Mouse (Mus musculus) spleen, postnatal 36 days (tissue): ENCODE results near the gene Thbd.
A peak's percentile ranks its signal among the peaks of the same experiment; 100 is the strongest.

Experiments
- DNase-seq, 2 experiments: peaks; one replicate each; pipeline ENCODE4 v3.0.0; 2022; ENCODE audit warnings: low spot score in 2 of 2, mixed read lengths in 1 of 2

Thbd gene

DNA sequence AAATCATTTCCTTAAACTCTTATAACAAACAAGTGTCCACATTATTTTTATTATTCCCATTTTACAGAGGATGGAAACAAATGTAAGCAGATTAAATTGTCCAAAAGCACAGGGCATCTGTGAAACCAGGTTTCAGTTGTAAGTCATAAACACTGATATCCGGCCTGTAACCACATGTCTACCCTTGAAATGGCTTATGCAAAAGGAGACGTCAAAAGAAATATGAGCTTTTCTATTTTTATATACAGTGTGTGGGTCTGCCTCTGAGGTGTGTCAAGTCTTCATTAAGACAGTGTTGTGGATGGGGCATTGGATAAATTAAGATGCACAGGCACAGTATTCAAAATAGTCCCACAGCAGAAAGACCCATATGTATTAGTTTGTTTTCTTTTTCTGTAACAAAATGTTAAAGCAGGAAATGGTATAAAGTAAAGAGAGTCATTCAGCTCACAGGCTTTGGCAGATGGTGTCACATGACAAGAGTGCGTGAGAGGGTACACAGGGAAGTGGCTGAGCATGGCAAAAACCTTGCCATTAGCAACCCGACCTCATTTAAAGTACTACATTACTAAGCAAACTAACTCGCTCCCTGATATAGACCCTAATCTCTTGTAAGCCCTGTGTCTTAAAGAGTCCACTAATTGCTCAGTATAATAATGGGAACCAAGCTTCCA, 17.9 kb upstream of the Thbd start:
- peak; percentile 36 to 53 for DNase-seq

DNA sequence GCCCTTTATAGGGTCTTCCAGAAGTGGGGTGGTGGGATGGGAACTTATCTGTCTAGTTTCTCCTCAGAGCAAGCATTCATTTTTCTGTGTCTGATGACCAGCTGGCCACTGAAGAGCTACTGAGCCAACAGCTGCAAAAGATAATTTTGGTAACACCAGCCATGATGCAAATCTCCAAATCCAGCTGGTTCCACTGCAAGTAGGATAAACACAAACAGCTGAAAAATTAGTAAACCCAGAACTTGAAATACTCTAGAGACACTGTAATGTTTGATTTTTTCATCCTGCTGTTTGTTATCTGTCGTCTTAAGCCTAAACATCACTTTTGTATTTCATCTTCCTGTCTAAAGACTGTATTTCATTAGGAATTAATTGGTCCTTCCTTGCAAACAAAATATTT, 13.7 kb upstream of the Thbd start:
- no peak for DNase-seq

DNA sequence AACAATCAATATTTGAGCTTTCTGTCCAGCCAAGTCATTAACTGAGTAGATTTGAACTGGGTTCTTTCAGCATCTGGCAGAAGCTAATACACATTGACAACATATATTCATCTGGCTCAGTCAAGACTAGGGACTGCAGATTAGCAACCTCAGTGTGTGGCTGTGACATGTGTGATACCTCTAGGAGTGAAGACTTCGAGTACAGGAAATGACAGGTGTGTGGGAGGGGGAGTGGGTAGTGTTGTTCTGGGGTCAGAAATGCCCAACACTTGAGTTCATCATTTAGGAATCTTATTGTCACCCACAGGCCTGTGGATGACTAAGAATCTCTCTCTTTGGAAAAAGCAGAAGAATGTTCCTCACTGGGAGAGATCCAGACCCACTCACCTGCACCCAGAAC, 13.1 kb upstream of the Thbd start:
- no peak for DNase-seq

DNA sequence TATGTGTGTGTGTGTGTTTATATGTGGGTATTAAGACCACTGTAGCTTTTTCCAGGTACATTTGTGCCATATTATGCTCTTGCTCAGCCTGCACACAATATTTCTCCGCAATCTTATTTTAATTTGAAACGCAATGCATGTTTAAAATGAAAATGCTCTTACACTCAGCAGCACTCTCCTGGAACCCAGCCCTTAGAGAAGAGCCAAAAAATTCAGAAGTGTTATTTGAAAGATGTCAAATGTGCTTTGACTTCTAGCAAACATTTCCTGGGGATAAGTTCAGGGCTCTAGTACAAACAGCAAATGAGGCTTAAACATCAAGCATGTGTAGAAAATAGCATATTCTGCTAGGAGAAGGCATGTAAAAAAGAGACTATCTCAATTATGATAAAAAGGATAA, 11.8 kb upstream of the Thbd start:
- no peak for DNase-seq

DNA sequence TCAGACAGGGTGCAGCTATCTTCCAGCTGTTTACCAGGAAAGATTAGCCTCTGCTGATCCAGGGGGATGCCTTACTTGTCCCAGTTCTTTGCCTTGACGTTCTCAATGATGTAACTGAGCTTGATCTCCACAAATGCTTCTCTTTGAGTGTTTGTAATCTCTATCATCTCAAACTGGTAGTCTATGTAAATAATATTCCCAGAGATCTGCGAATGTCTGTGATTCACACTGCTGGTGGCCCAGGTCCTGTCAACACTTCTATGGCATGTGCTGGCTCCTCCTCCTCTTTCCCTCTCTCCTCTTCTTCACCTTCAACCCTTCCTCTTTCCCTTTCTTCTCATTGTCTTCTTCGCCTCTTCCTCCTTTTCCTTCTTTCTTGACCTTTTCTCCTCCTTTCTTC, 11.2 kb upstream of the Thbd start:
- no peak for DNase-seq

DNA sequence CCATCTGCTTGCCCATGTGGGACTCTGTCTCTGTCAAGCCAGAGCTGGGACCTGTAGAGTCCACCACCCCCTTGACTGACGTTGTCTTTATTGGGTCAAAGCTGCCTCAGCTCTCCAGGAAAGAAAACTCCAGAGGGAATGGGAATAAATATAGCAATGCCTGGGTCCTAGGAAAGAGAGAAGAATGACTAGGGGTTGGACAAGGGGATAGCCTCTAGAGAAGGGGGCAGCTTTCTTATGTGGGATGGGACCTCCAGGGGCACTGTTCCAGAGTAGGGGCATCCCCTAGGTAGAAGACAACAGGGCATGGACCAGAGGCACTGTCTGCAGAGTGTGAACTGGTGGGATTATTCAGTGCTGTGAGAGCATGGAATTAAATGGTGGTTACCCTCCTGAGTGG, 1.8 kb upstream of the Thbd start:
- no peak for DNase-seq

DNA sequence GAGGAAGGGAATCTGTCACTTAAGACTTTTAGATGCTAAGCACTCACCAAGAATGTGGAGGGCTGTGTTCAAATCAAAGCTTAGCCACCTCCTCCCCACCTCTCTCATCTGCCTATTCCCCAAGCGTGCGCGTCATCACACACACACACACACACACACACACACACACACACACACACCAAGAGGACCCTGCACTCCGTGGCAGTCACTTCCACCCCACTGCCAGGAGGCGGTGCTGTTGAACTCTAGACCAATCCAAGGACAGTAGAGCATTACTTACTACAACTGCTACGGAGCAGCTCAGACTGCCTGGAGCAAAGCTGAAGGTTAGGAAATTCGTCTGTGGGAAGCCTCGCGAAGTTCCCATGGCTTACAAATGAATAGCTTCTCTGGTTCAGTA, 1.2 kb upstream of the Thbd start:
- DNase-seq: peak; percentile 84 to 85

DNA sequence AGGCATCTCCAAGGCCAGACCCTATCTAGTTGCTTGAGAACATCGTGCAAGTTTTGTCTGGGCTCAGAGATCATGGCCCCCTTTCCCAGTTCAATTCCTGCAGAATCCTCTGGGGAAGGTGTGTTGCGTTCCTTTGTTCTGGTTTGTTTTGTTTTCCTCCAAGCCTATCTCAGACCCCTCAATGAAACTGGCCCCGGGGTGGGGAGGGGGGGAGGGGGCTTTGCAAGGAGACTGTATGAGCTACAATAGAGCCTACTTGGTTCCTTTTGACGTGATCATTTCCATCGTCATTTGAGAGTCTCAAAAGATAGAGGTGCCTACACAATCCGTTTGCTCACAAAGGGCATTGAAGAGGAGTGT, 753 bp upstream of the Thbd start:
- no peak for DNase-seq

DNA sequence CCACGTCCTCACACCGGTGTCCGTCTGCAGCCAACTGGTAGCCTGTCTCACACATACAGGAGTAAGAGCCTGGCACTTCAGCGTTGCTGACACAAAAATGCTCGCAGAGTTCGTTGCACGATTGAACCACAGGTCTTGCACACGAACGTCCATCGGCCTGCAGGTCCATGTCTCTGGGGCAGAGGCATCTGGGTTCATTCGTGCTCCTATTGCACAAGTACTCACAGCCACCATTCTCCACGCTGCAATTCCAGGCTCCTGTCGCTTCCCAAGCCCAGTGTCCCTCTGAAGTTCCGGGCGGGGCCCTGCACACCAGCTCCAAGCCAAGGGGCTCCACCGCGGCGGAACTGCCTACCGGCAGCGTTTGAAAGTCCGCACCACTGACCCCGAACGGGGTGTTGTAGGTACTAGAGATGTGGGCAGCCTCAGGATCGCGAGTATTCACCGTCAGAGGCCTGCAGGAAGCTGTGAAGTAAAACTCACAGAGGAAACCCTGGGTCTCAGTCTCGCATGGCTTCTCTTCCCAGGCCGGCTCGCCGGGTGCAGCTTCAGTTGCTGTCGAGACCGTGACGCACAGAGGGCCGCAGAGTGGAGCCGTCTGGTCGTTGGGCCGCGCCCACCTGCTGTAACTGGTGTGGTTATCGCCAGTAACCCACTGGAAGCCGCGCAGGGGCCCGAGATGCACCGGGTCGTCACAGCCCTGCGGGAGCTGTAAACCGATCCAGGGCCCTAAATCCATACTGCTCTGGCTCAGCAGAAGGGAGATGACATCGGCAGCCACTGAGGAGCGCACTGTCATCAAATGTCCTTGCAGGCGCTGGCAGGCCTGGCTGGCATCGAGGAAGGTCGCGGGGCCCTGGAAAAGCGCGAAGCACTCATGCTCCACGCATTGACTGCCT, 768 bp downstream of the Thbd start:
- DNase-seq: peak; percentile 53 to 54

DNA sequence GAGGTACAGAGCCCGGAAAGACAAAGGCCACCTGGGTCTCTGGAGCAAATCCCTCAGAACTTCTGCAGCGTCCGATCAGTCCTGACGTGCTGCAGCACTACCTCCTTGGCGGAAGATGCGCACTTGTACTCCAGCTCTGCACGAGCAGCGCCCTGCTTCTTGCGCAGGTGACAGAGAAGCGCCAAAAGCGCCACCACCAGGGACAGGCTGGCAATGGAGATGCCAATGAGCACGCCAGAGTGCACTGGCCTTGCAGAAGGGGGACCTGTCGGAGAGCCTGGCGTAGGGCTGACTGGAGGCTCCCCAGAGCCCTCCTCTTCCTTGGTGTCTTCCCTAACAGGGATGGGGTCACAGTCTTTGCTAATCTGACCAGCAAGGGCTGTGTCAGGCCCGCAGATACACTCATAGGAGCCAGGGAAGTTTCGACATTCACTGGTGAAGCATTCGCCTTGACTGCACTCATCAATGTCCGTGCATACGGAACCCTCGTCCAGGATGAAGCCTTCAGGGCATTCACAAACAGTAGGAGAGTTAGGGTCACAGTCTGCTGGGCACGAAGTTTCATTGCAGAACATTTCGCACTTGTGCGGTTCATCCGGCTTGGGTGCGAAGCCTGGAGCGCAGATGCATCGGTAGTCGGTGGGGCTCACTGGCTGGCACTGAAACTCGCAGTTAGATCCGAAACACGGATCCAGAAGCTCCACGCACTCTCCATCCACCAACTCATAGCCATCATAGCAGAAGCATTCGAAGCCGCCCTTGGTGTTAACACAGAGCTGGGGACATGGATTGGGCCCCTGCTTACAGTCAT, 1.6 kb downstream of the Thbd start:
- peak; percentile 70 to 72 for DNase-seq

DNA sequence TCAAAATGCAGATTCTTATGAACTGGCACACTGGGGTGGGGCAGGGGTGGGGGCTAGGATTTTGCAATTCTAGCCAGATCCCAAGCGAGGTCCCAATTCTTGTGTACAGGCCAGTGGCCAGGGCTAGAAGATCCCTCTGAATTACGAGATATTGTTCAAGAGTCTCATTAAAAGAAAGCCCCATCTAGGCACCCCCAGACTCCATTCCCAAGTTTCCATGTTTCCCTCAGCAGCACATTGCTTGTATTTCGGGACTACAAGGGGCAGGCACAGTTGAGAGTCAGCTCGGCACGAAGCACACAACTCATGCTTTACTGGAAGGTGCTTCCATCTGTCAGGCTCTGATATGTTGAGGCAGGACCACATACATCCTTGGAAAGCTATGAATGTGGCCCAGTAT, 3.1 kb downstream of the Thbd start:
- DNase-seq: no peak

DNA sequence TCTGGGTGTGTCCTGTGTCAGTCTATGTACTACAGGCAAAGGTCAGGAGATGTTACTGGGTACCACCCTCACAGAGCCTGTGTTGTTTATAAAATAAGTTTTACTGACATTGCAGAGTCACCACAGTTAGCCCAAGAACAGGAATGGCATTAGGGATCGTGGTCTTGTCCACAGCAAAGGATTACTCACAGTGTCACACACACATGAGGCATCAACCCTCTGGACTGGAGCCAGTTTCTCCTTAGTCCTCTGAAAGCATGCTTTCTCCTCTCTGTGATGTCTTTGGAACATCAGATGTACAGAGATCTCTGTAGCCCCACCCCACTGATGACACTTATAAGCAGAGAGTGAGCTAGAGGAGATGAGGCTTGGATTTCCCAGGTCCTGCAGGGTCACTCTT, 5.8 kb downstream of the Thbd start:
- DNase-seq: no peak

DNA sequence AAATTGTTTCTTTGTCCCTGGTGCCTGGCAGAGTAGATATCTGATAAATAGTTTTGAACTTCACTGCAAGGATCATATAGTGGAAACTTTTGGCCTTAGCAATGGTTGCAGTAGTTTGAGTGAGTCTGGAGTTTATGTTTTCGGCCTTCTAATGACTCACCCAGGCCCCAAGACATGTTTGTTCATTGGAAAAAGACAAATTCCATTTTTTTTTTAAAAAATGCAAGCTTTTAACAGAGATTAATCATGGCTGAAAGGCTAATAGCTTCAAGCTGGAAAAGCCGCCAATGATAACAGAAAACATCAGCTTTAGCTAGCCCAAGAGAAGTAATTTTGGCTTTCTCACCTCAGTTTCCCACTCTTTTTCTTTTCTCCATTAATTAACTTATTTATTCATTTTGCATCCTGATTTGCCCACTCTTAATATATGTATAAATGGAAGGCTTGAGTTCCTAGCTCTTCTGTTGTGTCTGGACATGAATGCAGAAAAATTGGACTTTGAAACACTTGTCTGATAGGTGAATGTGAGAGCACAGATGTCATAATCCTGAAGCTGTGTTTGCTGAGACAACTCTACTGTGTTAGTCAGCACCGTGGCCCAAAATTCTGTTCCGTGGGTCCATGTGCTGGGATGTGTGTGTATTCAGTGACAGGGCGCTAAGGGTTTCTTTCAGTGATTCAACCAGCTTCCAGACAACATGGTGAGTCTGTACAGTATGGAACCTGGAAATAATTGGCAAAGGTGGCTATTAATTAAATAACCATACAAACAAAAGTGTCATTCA, 8.9 kb downstream of the Thbd start:
- no peak for DNase-seq

DNA sequence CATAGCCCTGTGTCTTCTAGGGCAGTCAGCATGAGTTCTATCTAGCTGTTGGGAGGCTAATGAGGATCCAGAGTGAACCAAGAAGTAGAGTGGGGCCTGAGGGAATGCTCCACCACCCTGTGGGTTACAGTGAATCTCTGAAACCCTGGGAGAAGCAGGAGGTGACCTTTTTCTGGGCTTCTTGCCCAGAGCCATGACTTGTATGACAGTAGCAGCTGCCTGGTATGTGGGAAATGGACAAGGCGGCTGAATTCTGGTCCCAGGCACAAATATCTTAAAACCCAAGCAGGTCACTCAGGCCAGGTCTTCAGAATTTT, 10.2 kb downstream of the Thbd start:
- DNase-seq: no peak

DNA sequence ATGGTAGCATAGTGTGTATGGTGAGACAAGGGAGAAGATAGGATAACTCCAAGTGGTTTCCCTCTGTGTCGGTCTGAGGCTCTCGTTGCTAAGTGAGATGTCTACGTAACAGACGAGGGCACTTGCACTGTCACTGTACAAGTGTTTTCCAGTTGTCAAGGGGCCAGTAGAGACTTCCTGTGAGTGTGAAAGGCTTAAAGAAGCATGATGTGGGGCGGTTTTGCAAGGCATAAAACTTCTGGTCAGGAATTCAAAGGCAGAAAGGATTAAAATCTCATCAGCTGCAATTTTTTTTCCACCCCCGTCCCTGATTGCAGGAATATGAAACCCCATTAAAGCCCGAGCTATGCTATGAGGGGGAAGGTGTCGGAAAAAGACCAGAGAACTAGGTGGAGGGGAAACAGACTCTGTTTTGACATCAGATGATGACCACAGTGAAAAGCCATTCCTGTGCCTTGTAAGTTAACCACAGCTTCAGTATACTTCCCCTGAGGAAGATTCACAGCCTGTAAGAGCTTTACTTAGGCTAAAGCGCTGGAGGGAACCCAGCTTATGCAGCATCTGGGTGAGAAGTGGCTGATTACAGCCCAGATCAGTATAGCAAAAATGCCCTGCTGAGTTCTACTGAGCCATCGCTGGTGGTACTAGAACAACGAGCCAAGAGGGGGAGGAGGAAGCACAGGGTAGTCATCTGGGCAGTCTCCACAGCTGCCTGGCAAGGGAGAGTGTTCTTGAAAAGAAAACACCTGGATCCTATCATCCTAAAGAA, 10.8 kb downstream of the Thbd start:
- DNase-seq: no peak

DNA sequence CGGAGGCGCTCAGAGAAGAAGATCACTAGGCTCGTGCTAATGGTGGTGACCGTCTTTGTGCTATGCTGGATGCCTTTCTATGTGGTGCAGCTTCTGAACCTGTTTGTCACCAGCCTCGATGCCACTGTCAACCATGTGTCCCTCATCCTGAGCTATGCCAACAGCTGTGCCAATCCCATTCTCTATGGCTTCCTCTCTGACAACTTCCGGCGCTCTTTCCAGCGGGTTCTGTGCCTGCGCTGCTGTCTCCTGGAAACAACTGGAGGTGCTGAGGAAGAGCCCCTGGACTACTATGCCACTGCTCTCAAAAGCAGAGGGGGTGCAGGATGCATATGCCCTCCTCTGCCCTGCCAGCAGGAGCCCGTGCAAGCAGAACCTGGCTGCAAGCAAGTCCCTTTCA, 11.8 kb downstream of the Thbd start:
- DNase-seq: no peak

DNA sequence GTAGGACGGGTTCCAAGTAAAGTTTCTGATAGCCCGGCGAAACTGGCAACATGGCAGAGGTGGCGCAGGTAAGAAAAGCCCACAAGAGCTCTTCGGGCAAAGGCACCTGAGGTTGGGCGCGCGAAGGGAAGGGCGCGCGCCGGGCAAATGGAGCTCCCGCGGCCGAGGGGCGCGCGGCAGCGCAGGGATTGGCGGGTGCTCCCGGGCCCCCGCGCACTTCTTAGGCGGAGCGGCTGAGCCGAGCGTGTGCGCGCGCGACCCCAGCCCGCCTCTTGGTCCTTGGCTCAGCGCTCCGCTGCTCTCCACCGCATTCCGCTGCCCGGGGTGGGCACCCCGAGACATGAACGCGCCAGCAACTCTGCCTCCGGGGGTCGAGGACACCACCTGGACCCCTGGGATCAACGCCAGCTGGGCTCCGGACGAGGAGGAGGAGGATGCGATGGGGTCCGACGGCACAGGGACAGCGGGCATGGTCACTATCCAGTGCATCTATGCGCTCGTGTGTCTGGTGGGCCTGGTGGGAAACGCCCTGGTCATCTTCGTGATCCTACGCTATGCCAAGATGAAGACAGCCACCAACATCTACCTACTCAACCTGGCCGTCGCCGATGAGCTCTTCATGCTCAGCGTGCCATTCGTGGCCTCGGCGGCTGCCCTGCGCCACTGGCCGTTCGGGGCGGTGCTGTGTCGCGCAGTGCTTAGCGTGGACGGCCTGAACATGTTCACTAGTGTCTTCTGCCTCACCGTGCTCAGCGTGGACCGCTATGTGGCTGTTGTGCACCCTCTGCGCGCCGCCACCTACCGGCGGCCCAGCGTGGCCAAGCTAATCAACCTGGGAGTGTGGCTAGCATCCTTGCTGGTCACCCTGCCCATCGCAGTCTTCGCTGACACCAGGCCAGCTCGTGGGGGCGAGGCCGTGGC, 12.6 kb downstream of the Thbd start, which contains the start of gene Sstr4:
Gene Sstr4, plus strand, starts transcription at position 214 of the 921 bp plus-strand sequence.
- peak; percentile 43 to 49 for DNase-seq

DNA sequence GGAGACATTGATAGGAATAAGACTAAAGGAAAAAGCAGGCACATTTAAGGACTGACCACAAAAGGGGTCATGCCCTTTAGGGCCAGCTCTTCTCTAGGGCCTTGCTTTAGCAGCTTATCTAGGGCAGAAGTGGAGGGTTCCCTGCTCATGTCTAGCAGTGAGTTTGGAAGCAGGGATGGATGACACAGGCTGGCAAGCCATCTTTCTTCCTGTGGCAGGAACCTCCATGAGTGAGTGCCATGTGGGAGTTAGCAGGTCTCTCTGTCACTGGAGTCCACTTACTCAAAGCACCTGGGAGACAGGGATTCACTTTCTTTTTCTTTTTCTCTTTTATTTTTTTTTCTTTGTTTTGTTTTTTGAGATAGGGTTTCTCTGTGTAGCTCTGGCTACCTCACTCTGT, 14.1 kb downstream of the Thbd start:
- DNase-seq: no peak

DNA sequence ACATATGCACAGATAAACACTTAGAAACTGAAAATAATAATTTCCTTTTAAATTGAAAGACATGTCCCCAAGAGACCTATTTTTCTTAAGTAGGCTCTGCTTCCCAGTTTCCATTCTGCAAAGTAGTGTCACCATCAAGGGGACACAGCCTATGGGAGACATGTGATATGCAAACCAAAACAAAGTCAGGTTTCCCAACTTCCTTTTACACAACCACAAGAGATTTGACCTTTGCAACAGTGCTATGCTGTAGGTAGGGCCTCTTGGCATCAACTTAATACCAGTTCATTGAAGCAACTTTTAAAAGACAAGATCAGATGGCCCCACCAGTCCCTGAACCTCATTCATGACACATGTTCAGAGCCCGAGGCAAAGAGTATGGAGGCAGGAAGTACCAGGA, 14.8 kb downstream of the Thbd start:
- DNase-seq: peak in 1 of 2 experiments; percentile 9
